Mouse (Mus musculus): ENCODE measurements around the gene Xab2.

DNA sequence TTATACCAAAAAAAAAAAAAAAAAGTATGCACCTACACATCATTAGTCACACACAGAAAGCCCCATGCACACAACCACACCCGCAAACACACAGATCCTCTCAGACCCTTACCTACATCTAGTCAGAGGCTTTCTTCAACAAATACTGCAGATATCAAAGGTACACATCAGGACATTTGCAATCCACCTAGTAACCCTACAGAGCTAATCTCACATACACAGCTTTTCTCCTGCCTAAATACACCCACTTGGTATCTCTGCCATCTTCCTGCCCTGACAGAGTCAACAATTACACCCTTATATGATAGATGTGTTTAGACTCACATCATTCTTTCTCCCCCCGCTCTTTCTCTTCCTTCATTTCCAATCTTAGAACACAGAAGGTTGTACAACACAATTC lies 34.7 kb downstream of the Xab2 start:
- TF ChIP-seq CTCF (IDR thresholded peaks at IDR 0.05; ENCODE audit: low read depth, low read length) (no peak), EP300 (IDR thresholded peaks at IDR 0.05; ENCODE audit: insufficient read depth, low read depth, low read length) (no peak), POLR2A (IDR thresholded peaks at IDR 0.05; ENCODE audit: insufficient read depth, low read length) (no peak)

Measured in ES-Bruce4 (cell line).